Mouse (Mus musculus) hindbrain, postnatal 0 days (tissue): ENCODE measurements around the gene Uvrag. TPM values are rescaled to one million over a fixed set of nuclear protein-coding genes. Genes with fewer than 3 reads are reported as not detected.

Experiments used
- ATAC-seq: fragments of 200-750 bp; cut with Nextera tagmentation; 2 replicates; pipeline ENCODE4 v1.8.0; 2017; ENCODE audit warnings: mild to moderate bottlenecking, moderate TSS enrichment, moderate library complexity
- DNase-seq: peaks from one replicate; pipeline ENCODE4 v3.0.0-alpha.2; 2015; ENCODE audit warnings: low spot score
- H3K27ac ChIP-seq: fragments of 300-500 bp; sonication (generic); 2 replicates; pipeline ENCODE4 v1.5.1; 2014; ENCODE audit warnings: mild to moderate bottlenecking
- H3K27me3 ChIP-seq: fragments of 300-500 bp; sonication (generic); 2 replicates; pipeline ENCODE4 v1.6.1; 2014; ENCODE audit warnings: low read length, mixed read lengths; ENCODE audit not compliant: insufficient read depth
- H3K36me3 ChIP-seq: fragments of 300-500 bp; sonication (generic); 2 replicates; pipeline ENCODE4 v1.6.1; 2014; ENCODE audit warnings: low read length, mixed read lengths; ENCODE audit not compliant: insufficient read depth
- H3K4me1 ChIP-seq: fragments of 300-500 bp; sonication (generic); 2 replicates; pipeline ENCODE4 v1.6.1; 2014; ENCODE audit warnings: antibody characterized with exemption, low read length, mixed read lengths; ENCODE audit not compliant: insufficient read depth
- H3K4me2 ChIP-seq: fragments of 300-500 bp; sonication (generic); 2 replicates; pipeline ENCODE4 v1.6.1; 2014; ENCODE audit warnings: low read depth, mild to moderate bottlenecking, low read length, moderate library complexity, mixed read lengths
- H3K4me3 ChIP-seq: fragments of 300-500 bp; sonication (generic); 2 replicates; pipeline ENCODE4 v1.5.1; 2014; ENCODE audit warnings: low read length
- H3K9ac ChIP-seq: fragments of 300-500 bp; sonication (generic); replicated peaks from 2 replicates; pipeline ENCODE4 v1.6.1; 2014; ENCODE audit warnings: mild to moderate bottlenecking, low read length, moderate library complexity, mixed read lengths
- H3K9me3 ChIP-seq: fragments of 300-500 bp; sonication (generic); 2 replicates; pipeline ENCODE4 v1.6.1; 2016; ENCODE audit warnings: low read length, mixed read lengths
- CTCF ChIP-seq: IDR thresholded peaks from 2 replicates; pipeline ENCODE4 v1.5.1; 2016; ENCODE audit warnings: antibody characterized with exemption, control low read depth, low read depth
- WGBS: fragments of 180-500 bp; shearing (Covaris S2); extraction: QIAGEN DNeasy Blood & Tissue Kit; methylation state at CpG from one replicate; pipeline ENCODE4 v1.1.7; 2014; 5-methylcytosine and 5-hydroxymethylcytosine counted together
- polyA plus RNA-seq: library from polyadenylated mRNA; unstranded; fragments of >200 nt; fragmentation: Nextera tagmentation; extraction: Ambion mirVana; gene quantifications from 2 replicates; pipeline ENCODE4 v1.2.1, GENCODE M21; 2015
- total RNA-seq: library from RNA; depleted of rRNA; stranded (reverse); fragments of >200 nt; gene quantifications from 2 replicates; pipeline ENCODE4 v1.2.3, GENCODE M21; 2014

The Uvrag gene
- total and polyA plus RNA-seq, 2 experiments from 2014 or later, result 16.5 to 36.7 TPM

DNA sequence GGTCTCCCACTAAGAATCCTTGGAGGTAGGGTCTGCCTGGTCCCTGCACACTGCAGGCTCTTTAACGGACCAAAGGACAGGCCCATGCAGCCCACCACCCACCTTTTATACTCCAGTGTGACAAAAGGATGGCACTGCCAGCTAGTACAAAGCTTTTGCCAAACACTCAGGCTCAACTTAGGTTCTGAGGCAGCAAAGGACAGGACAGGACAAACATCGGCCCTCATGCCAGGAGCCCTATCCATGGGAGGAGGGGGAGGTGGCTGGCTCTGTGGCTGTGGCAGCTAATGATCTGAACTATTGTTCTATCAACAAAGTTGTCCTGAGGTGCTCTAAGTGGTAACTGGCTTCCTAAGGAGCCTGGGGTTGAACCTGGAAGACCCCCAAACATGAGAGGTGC is 18.5 kb upstream of the Uvrag start:
- Histone ChIP-seq H3K4me3 (no peak overlapping the region), H3K4me1 (peaks cover 5% of the 10 kb centered on the region; the same call in 1 of the 2 replicates), H3K4me2 (no peak overlapping the region), H3K36me3 (no peaks in the 10 kb centered on the region), H3K27ac (no peak overlapping the region), H3K27me3 (no peaks in the 10 kb centered on the region), H3K9me3 (no peaks in the 10 kb centered on the region), H3K9ac (no peak overlapping the region)
- ATAC-seq (no peak), DNase-seq (no peak)
- TF ChIP-seq CTCF, result no peak
- WGBS, result 58% methylated on average over 2 of the region's 2 CpGs

DNA sequence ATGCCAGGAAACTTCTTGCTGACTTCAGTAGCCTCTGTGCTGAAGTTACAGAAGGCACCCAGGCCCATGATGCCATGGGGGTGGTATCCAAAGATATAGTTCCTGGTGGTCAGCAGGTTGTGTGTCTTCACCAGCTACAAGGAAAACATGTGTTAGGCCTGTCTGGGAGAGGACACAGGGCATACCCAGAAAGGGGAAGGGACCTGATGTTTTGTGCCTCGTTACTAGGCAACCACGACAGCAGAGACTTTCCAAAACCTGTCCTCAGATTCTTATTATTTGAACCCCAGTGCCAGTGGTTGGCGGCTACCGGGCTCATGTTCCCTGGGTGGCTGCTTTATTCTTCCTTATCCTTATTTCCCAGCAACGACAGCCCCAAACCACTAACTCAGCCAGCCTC is 18.0 kb upstream of the Uvrag start:
- 43% methylated on average over 5 of the region's 5 CpGs for WGBS
- H3K36me3 ChIP-seq, result no peaks in the 10 kb centered on the region
- no peaks in the 10 kb centered on the region for H3K27me3 ChIP-seq
- H3K4me3 ChIP-seq, result no peak overlapping the region
- no peaks in the 10 kb centered on the region for H3K9me3 ChIP-seq
- no peak for DNase-seq
- H3K4me2 ChIP-seq, result no peak overlapping the region
- H3K9ac ChIP-seq, result no peak overlapping the region
- peaks cover 5% of the 10 kb centered on the region; the same call in 1 of the 2 replicates for H3K4me1 ChIP-seq
- no peak for ATAC-seq
- TF ChIP-seq CTCF, result no peak
- H3K27ac ChIP-seq, result no peak overlapping the region

DNA sequence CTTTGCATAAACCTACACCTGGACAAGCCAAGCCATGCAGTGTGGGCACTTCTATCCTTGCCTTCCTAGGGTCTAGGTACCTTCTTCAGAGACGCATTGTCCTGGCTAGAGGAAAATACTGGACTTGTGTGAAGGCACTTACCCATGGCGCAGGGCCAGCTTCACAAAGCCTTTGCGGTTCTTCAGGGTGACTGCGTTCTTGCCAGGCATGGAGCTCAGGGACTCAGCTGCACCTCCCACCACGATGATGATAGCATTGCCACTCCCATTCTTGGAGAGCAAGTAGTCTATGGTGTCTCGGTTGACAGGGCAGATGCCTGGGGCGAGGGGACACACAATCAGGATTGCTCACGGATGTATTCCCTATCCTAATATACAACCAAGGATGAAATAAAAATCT is 17.1 kb upstream of the Uvrag start:
- Histone ChIP-seq H3K9me3 (no peaks in the 10 kb centered on the region), H3K27me3 (no peaks in the 10 kb centered on the region), H3K27ac (no peak overlapping the region), H3K4me1 (peaks cover 5% of the 10 kb centered on the region; the same call in 1 of the 2 replicates), H3K4me2 (no peak overlapping the region), H3K4me3 (no peak overlapping the region), H3K36me3 (no peaks in the 10 kb centered on the region), H3K9ac (no peak overlapping the region)
- 82% methylated on average over 8 of the region's 8 CpGs for WGBS
- TF ChIP-seq CTCF, result no peak
- DNase-seq, result no peak
- ATAC-seq, result no peak

DNA sequence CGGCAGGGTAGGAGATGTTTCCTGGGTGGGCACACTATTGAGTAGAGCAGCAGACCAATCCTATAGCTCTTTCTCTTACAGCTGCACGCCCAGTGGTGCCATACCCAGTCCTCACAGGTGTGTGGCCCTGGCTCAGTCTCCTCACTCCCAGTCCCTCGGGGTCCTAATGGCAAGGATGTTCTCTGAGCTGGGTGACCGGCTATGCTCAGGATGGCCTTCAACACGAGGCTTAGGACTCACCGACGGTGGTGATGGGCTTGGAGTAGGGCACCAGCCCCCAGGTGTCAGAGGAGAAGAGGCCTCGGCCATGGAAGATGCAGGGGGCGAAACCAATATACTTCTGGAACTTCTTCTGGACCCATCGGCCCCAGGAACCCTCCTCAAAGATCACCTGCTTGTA is 15.8 kb upstream of the Uvrag start:
- no peak for DNase-seq
- no peak for TF ChIP-seq CTCF
- H3K9me3 ChIP-seq, result no peaks in the 10 kb centered on the region
- WGBS, result 87% methylated on average over 10 of the region's 10 CpGs
- ATAC-seq, result no peak
- no peak overlapping the region for H3K9ac ChIP-seq
- H3K27ac ChIP-seq, result no peak overlapping the region
- no peaks in the 10 kb centered on the region for H3K27me3 ChIP-seq
- no peak overlapping the region for H3K4me2 ChIP-seq
- peaks cover 5% of the 10 kb centered on the region; the same call in 1 of the 2 replicates for H3K4me1 ChIP-seq
- H3K4me3 ChIP-seq, result no peak overlapping the region
- no peaks in the 10 kb centered on the region for H3K36me3 ChIP-seq

DNA sequence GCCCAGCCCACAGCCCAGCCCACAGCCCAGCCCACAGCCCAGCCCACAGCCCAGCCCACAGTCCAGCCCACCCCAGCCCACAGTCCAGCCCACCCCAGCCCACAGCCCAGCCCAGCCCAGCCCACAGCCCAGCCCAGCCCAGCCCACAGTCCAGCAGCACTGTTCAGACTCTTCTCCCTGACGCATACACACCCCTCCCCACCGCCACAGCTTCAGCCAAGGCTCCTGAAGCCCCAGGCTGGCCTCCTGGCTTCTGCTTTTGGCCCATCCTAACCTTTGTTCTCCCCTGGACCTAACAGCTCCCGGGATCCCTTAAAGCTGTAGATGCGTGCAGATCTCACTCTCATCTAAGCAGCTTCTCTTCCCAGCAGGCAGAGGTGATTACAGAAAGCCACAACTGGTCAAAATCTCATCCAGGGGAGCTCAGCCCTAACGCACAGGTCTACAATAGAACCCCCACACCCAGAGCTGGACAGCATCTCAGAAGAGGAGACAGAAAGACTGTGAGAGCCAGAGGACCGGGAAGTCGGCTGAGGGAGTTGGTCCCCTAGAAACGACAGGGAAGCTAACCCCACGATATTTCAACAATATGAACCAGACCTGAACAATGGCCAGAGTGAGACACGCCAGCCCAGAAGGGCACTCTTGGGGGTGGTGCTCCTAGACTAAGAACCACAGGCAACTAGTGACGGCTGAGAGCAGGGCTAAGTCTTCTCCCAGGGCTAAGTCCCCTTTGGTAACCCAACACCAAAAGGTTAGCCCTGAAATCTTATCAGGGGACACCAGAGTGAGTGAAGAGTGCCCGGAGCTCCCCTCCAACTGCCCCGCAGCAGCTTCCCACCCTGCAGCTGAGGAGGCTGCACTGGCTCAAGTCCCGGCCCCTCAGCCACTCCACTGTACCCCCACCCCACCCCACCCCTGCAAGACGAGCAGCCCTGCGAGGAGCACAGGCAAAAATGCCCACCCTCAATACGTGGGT is 14.7 kb upstream of the Uvrag start:
- Histone ChIP-seq H3K4me3 (no peak overlapping the region), H3K9ac (no peak overlapping the region), H3K27me3 (no peaks in the 10 kb centered on the region), H3K27ac (no peak overlapping the region), H3K36me3 (no peaks in the 10 kb centered on the region), H3K4me2 (peak overlapping the region; percentile 40), H3K9me3 (no peaks in the 10 kb centered on the region), H3K4me1 (peaks cover 5% of the 10 kb centered on the region; the same call in 1 of the 2 replicates)
- no peak for TF ChIP-seq CTCF
- peak; percentile 64 for ATAC-seq
- DNase-seq, result peak; percentile 43
- WGBS, result 29% methylated on average over 17 of the region's 17 CpGs

DNA sequence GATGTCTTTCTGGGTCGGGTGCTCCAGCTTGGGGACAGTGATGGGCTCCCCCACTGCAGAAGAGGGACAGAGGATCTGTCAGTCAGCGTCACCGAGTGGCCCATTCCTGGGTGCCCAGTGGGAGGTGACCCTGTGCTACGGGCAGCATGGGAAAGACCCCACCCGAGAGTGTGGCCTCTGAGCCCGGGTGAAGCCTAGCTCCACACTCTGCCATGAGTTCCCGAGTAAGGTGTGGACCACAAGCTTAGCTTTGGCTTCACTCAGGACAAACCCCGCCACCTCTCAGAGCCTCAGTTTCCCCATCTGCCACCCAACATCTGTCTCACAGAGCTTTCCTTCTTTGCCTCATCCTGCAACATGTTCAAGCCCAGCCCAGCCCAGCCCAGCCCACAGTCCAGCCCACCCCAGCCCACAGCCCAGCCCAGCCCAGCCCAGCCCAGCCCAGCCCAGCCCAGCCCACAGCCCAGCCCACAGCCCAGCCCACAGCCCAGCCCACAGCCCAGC is 13.8 kb upstream of the Uvrag start:
- no peak for TF ChIP-seq CTCF
- DNase-seq (no peak), ATAC-seq (no peak)
- Histone ChIP-seq H3K36me3 (no peaks in the 10 kb centered on the region), H3K27ac (no peak overlapping the region), H3K4me1 (peaks cover 5% of the 10 kb centered on the region; the same call in 1 of the 2 replicates), H3K9me3 (no peaks in the 10 kb centered on the region), H3K4me3 (no peak overlapping the region), H3K9ac (no peak overlapping the region), H3K27me3 (no peaks in the 10 kb centered on the region), H3K4me2 (no peak overlapping the region)
- 59% methylated on average over 8 of the region's 8 CpGs for WGBS
